Comparison of ENCODE assay signal across 8 mouse cellular contexts in genomic region chr11:100544832-100545745, GRCm38 (mm10). TPM values are rescaled to one million over a fixed set of nuclear protein-coding genes. Genes with fewer than 3 reads are reported as not detected.
A peak's percentile ranks its signal among the peaks of the same experiment; 100 is the strongest.
DNase-seq lines count a peak whose midpoint lies in the region; ATAC-seq lines count a peak whose summit lies in the region.

Gene Ttc25, plus strand, starts transcription at chr11:100545607.

- peak; percentile 95 for ATAC-seq in heart, embryonic 14.5 days (ENCODE audit: insufficient number of reproducible peaks, insufficient read depth, low FRiP score, low read depth)
- ATAC-seq in liver, embryonic 13.5 days (ENCODE audit: low read depth), result peak; percentile 98
- peak; percentile 99 for ATAC-seq in stomach, embryonic 16.5 days (ENCODE audit: insufficient read depth, low FRiP score)

- peak within 1 kb of the TSS; percentile 77 for H3K4me2 ChIP-seq in heart, embryonic 14.5 days (ENCODE audit: low read length)
- H3K4me2 ChIP-seq in liver, embryonic 13.5 days, result peak within 1 kb of the TSS; percentile 82
- H3K4me2 ChIP-seq in stomach, embryonic 16.5 days (ENCODE audit: low read depth, low read length), result peak within 1 kb of the TSS; percentile 88

- no peaks in the 10 kb centered on the region for H3K9me3 ChIP-seq in heart, embryonic 14.5 days (ENCODE audit: control insufficient read depth, low read length)
- no peaks in the 10 kb centered on the region for H3K9me3 ChIP-seq in liver, embryonic 13.5 days (replicated peaks)
- H3K9me3 ChIP-seq in stomach, embryonic 16.5 days (replicated peaks; ENCODE audit: control insufficient read depth, low read length), result no peaks in the 10 kb centered on the region

- H3K4me1 ChIP-seq in heart, embryonic 14.5 days (ENCODE audit: control insufficient read depth in 2 of 2, insufficient read depth in 2 of 2, low read length in 2 of 2), result peaks cover 4 to 6% of the 10 kb centered on the region in 2 experiments; a peak in 3 of 4 replicates
- peaks cover 40% of the 10 kb centered on the region for H3K4me1 ChIP-seq in liver, embryonic 13.5 days (replicated peaks)
- H3K4me1 ChIP-seq in stomach, embryonic 16.5 days (ENCODE audit: control insufficient read depth, insufficient read depth, low read length), result peaks cover 10% of the 10 kb centered on the region

- H3K9ac ChIP-seq in heart, embryonic 14.5 days (ENCODE audit: low read length), result peak within 1 kb of the TSS; percentile 69
- peak within 1 kb of the TSS; percentile 72 for H3K9ac ChIP-seq in liver, embryonic 13.5 days
- peak within 1 kb of the TSS; percentile 74 for H3K9ac ChIP-seq in stomach, embryonic 16.5 days (ENCODE audit: low read length)

- H3K27me3 ChIP-seq in heart, embryonic 14.5 days (ENCODE audit: control insufficient read depth, insufficient read depth, low read length), result no peaks in the 10 kb centered on the region
- H3K27me3 ChIP-seq in liver, embryonic 13.5 days, result no peaks in the 10 kb centered on the region
- no peaks in the 10 kb centered on the region for H3K27me3 ChIP-seq in stomach, embryonic 16.5 days (ENCODE audit: control insufficient read depth, insufficient read depth, low read length)

- peak within 1 kb of the TSS; percentile 38 to 52 for H3K4me3 ChIP-seq in heart, embryonic 14.5 days (ENCODE audit: control insufficient read depth in 1 of 2, insufficient read depth in 1 of 2, low read depth in 1 of 2, low read length in 2 of 2)
- peak within 1 kb of the TSS; percentile 64 for H3K4me3 ChIP-seq in liver, embryonic 13.5 days (replicated peaks)
- H3K4me3 ChIP-seq in stomach, embryonic 16.5 days (replicated peaks; ENCODE audit: low read length), result peak within 1 kb of the TSS; percentile 53

- peak within 1 kb of the TSS; percentile 22 to 61; a peak in 3 of 4 replicates for H3K27ac ChIP-seq in heart, embryonic 14.5 days (replicated peaks in 1 of 2; ENCODE audit: control insufficient read depth in 1 of 2, insufficient read depth in 1 of 2, low read depth in 2 of 2, low read length in 2 of 2)
- H3K27ac ChIP-seq in liver, embryonic 13.5 days, result peak within 1 kb of the TSS; percentile 73
- H3K27ac ChIP-seq in stomach, embryonic 16.5 days (ENCODE audit: low read length), result peak within 1 kb of the TSS; percentile 67

- WGBS in heart, embryonic 14.5 days, result 5% methylated on average over 28 of the region's 28 CpGs
- WGBS in liver, embryonic 13.5 days (ENCODE audit: insufficient replicate concordance), result 6% methylated on average over 28 of the region's 28 CpGs
- 4% methylated on average over 28 of the region's 28 CpGs for WGBS in stomach, embryonic 16.5 days

- peak; percentile 81 to 83 for DNase-seq in B cell, adult 2 months
- DNase-seq in adrenal gland, postnatal 36 days, result peak; percentile 94 to 96
- peak; percentile 77 for DNase-seq in fibroblast of lung, adult 2 months (ENCODE audit: low read depth)
- peak; percentile 93 for DNase-seq in kidney, postnatal 14 days
- DNase-seq in liver, embryonic 13.5 days, result peak; percentile 82
- peak; percentile 89 for DNase-seq in neural tube, embryonic 10.5 days (ENCODE audit: extremely low spot score, low spot score)

- no peaks in the 10 kb centered on the region for H3K36me3 ChIP-seq in heart, embryonic 14.5 days (ENCODE audit: control insufficient read depth, insufficient read depth, low read length)
- H3K36me3 ChIP-seq in liver, embryonic 13.5 days, result no peaks in the 10 kb centered on the region
- H3K36me3 ChIP-seq in stomach, embryonic 16.5 days (ENCODE audit: control insufficient read depth, insufficient read depth, low read length), result no peaks in the 10 kb centered on the region

RNA-seq across cellular contexts. Expression of gene Ttc25, which starts in this region (rescaled TPM):
- total RNA-seq in adrenal gland, postnatal 36 days (2021), result 1 to 10 TPM; 5.6 to 7.7 TPM
- 0.13 and 1.0 TPM in 2 replicates for polyA plus RNA-seq in heart, embryonic 14.5 days (2014; fragmentation: Nextera tagmentation; extraction: Ambion mirVana)
- 0.08 and 0.16 TPM in 2 replicates for polyA plus RNA-seq in liver, embryonic 13.5 days (2015; fragmentation: Nextera tagmentation; extraction: Ambion mirVana)
- 0.40 and 0.60 TPM in 2 replicates for polyA plus RNA-seq in stomach, embryonic 16.5 days (2015; fragmentation: Nextera tagmentation; extraction: Ambion mirVana)

Comparison
In these comparisons a context has a peak if more than half of its experiments do, and no peak if none do; other contexts are left out.
1. Peak in every context shown above with its lines: DNase-seq, ATAC-seq, H3K4me3 ChIP-seq and H3K27ac ChIP-seq.
2. Peak in DNase-seq, ATAC-seq, H3K4me3 ChIP-seq, H3K27ac ChIP-seq, H3K9ac ChIP-seq and H3K4me2 ChIP-seq in liver, embryonic 13.5 days; RNA of the gene not detected or under 1 TPM.
3. Peak in ATAC-seq, H3K4me3 ChIP-seq, H3K27ac ChIP-seq, H3K9ac ChIP-seq and H3K4me2 ChIP-seq in stomach, embryonic 16.5 days; RNA of the gene not detected or under 1 TPM.